Mouse (Mus musculus) right cerebral cortex, postnatal 14 days (tissue): ENCODE results near the gene Enpp6.
"Not testable (repeated sequence)": the region's sequence is repeated elsewhere in the genome, so short reads cannot be mapped to it uniquely, and the experiment has no call there.

Source experiments
- DNase-seq: peaks from one replicate; pipeline ENCODE4 v3.0.0; 2022

Enpp6 gene

DNA sequence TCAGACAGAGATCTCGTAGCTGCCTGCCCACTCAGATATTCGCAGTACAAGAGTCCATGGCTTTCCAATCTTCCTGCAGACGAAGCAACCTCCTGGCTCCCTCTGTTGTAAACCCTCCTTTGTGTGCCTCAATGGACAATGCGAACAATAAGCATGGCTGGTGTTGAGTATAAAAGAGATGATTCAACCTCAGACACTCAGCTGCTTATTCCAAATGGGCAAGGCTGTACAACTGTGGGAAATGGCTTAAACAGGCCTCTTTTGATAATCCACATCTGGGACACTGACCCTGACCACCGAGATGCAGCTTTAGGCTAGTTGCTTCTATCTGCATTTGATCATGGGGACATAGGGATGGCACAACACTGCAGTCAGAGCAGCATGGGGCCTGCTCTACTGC lies 19.0 kb downstream of the Enpp6 start:
- no peak for DNase-seq

DNA sequence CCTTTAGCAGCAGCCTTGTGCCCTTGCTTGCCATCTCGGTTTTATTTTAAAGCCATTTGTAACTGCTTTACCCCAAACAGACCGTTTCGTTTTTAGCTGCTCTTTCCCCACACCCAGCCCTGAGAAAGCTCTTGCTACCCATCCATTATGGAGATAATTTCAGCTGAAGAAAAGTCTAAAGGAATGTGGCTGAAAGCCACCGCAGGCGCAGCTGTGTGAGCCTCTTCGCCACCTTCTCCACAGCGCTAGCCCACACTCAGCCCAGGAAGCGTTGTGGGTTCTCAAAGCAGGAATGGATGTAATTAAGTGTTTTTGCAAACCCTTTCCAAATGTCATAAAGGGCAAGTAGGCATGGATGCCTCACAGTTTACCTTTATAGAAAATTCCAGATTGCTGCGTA lies 20.1 kb downstream of the Enpp6 start:
- no peak for DNase-seq

DNA sequence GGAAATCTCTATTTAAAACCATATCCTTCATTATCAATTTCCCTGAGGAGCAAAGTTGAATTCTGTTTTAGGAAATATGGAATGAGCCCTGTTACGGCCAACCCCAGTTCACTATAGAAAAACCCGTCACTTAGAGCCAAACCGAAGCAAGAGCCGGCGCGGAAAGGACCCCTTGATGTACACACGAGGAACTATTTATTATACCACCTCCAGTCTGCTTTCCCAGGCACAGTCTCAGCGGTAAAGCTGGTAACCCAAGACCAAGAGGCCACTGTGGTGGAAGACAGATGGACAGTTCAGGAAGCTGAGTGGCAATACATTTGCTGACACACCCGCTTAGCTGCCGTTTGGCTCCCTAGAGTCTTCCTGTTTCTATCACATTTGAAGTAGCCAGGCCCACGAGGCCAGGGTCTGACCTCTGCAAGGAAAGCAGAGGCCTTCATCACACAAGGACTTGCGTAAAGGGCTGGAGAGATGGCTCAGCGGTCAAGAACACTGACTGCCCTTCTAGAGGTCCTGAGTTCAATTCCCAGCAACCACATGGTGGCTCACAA lies 21.6 kb downstream of the Enpp6 start:
- DNase-seq, result no peak

DNA sequence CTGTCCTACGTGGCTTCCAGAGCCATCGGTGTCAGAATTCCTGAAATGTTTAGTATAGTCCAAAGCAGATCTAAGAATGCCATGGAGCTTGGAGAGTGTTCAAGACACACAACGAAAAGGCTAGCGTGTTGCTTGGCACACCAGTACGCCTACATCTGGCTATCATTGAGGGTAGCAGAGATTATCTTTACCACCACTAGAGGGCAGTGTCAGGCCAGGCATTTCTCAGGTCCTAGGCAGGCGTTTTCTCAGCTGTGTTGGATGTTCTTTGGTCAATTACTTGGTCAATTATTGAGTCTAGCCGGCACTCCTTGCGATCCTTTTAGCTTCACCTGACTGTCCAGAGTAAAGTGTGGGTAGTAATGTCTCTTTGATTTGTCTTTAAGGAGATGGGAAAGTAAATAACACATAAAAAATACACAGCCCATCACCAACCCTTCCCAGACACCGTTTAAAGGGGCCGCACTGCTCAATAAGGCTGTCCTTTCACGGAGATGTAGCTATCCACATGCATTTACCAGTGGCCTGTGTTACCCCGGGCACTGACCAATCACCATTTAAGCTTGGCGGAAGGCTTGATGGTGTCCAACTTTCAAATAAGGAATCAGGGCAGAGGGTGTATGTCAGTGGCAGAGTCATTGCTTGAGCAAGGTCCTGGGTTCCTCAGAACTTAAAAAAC lies 29.7 kb downstream of the Enpp6 start:
- peak; percentile 58 for DNase-seq

DNA sequence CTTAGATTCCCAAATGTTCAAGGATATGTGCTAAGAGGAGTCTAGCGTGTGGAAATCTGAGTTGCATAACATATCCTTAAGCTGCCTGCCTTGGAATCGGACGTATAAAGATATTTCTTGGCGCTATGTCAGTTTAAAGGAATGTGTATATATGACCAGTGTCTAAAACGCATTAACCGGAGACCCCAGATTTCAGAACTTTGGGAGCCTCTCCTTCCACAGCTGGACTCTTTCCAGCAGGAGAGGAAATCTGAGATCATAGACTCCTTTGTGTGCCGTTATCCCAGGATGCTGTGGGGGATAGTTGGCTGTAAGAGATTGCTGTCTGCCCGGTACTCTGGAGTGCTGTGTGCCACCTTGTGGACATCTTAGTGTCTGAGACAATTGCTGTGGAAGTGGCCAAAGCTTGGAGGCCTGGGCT lies 34.5 kb downstream of the Enpp6 start:
- DNase-seq, result peak; percentile 9

DNA sequence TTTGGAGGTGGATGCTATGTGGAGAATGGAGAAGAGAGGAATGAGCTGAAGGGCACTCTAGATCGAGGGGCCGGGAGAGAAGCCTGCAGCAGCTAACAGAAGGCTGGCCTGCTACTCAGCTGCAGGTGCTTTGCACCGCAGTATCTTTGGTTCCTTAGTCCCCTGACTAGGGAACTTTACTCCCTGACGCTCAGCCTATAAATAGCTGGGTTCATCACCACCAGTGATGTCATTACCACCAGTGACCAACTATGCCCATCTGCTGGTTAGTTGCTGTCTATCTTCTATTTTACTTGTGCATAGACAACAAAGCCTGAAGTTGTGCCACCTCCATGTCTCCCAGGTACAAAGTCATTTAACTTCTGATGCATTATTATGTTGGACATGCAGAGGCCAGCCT lies 37.9 kb downstream of the Enpp6 start:
- DNase-seq, result no peak

DNA sequence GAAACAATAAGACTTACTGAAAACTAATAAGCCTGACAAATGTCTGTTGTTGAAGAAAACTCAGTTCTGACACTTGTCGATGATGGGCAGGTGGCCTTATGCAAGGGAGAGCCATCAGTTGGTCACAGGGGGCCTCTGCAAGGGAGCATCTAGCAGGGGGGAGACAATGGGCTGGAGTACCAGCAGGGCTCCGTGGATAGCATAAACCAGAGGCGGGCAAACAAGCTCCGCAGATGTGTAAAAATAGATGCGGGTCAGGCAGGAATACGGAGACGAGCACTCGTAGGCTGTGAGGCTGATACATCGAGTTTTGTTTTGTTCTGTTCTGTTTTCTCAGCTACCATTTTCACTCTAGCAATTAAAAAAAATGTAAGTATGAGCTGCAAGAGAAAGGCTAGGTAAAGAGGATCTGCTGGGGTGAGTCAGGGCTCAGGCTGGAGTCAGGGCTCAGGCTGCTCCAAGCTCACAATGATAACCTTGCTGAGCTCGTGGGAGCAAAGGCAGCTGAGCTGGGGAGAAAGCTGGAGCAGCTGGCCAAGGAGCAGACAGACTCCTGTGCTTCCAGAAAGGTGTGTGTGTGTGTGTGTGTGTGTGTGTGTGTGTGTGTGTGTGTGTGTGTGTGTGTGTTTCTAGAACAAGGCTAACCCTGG lies 40.3 kb downstream of the Enpp6 start:
- no peak for DNase-seq

DNA sequence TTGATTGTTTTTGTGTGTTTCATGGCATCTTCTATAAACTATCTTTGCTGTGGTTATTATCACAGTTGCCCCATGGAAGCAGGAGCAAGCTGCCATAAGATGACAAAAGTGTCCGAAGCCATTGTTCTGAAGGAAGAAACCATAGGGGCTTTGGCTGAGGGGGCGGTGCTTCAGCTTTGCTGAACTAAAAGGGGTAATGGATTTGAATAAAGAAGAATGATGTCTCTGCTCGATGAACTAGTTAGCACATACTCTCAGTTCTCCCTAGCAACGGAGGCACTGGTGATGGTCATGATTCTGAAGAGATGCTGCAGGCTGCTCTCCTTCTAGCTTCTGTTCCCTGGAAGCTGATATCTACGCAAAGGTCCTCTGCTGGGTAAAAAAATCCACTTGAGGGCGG lies 41.8 kb downstream of the Enpp6 start:
- no peak for DNase-seq

DNA sequence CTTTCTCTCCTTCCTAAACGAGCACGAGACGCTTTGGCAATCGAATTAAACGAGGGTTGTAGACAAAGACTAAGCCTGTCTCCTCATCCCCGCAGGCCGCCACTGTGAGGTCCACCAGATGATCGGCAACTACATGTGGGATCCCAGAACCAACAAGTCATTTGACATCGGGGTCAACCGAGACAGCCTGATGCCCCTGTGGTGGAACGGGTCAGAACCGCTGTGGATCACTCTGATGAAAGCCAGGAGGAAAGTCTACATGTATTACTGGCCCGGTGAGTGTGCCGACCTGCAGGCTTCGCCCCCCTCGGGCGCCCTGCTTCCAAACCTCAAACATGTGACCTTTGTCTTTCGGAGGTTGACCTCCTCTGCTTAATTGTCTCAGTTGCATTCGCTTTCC lies 43.6 kb downstream of the Enpp6 start:
- no peak for DNase-seq

DNA sequence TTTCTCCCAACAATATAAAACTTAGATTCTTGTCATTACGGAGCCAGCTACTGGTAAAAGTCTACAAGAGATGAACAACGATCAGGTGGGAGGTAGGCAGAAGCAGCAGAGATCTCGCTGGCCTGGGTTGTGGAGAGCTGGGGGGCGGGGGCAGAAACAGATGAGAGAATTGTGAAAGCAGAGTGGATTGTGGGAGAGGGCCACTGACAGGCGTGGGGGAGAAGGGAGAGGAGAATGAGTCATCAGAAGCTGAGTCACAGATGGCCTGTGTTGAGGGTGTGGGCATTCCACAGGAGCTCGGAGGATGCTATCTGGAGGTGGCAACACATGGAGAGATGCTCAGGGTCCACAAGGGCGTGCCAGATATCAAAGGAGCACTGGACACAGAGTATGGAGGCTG lies 45.4 kb downstream of the Enpp6 start:
- DNase-seq, result peak; percentile 29

DNA sequence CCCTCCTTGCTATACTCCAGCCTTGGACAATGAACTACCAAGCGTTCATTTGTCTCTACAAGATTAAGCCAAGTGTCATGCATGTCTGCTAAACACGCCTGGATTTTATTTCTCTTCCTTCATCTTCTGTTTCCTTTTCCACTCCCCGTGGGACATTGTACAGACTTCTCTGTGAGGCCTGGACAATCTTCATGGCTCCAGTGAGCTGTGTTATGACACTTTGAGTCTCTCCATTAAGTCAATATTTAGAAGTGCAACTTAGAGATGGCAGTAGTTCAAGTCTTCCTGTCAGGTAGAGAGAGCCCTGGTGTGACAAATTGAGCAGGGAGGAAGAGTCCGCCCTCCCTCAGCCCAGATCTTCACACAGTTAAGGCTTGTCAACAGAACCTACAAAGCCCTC lies 47.3 kb downstream of the Enpp6 start:
- DNase-seq, result no peak

DNA sequence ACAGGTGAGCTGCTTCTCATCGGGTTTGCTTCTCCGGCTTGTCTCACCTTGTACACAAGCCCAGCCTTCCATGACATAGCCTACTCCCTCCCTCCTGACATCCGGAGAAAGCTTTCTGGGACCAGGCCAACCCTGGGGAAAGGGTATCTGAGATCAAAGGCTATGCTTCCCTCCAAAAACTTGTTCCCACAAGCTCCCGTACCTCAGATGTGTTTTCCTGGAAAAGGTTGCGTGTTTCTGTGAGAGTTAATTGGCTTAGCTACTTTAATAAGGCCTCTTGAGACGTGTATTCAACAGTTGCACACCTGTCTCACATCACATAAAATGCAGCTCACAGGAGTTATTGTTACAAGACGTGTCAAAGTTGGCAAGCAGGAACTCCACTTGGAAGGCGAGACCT lies 49.8 kb downstream of the Enpp6 start:
- DNase-seq, result no peak

DNA sequence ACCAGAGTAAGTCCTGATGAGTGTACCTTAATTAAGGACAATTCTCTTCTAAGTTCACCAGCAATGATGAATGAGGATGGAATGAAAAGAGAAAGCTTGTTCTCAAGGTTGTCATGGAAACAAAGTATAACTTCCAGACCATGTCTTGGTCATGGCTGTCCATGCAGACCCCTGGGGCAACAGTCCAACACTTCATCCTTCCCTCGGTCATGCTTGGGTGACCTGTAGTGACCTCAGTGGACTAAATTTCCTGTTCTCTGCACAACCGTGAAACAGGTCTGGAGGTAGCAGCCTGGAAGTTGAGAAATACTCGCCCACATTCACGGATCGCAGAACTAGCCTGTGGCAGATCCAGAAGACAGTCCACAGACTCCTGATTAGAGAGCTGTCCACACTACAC lies 50.7 kb downstream of the Enpp6 start:
- no peak for DNase-seq

DNA sequence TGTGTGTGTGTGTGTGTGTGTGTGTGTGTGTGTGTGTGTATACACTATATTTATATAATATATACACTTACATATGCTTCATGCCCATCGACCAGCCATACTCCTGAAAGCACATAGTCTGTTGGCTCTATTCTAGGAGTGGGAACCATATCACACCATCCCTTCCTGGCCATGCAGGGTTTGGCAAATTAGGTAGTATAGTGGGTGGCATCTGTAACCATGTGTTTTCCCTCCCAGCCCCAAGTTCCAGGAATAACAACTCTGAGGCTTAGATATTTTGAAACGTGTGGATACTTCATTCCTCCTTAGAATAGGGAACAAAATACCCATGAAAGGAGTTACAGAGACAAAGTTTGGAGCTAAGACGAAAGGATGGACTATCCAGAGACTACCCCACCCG lies 53.5 kb downstream of the Enpp6 start:
- not testable (repeated sequence) for DNase-seq

DNA sequence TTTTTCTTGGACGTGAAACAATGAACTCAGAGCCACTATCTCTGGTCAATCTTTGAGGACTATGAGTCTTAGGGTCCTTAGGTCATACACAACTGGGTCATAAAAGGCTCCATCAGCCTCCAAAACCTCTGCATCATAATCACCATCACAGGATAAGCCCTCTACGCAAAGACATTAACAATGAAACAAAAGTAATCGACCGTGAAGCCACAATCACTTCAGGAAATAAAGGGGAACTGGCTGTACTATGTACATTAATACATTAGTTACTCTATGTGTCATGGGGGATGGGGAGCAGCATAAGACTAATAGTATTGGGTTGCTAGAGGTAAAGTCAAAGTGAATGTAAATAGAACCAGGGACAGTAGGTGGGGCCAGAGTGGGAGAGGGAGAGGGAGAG lies 59.7 kb downstream of the Enpp6 start:
- no peak for DNase-seq

DNA sequence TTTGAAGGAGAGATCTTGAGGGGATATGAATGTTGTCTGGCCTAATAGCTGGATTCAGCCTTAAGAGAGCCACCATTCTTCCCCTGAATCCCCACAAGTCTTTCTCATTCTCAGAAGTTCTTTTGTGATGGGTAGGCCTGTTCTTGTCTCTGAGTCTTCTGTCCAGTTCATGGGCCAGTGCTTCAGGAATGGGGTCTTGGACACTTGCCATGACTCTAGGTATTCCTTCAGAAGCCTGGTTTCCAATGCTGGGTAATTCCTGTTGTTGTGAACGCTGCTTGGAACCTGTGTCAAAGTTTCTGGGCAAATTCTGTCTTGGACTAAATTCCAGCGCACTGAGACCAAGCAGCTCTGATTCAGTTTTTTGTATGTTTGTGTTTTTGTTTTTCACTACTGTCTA lies 60.5 kb downstream of the Enpp6 start:
- DNase-seq, result no peak

DNA sequence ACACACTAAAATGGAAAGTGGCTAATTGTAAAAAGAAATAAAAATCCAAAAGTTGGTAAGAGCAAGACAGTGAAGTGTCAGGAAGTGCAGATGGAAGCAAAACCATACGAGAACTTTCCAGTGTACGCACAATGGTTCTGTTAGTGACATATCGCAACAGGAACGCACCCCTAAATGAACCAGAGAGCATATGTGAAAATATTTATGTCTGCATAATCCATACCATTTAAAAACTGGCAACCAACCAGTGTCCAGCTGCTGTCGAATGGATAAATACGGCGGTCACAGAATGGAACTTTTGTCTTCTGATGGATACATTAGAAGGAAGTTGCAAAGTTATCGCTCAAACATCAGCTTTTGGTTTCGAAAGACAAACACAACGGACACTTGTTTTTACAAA lies 61.9 kb downstream of the Enpp6 start:
- no peak for DNase-seq

DNA sequence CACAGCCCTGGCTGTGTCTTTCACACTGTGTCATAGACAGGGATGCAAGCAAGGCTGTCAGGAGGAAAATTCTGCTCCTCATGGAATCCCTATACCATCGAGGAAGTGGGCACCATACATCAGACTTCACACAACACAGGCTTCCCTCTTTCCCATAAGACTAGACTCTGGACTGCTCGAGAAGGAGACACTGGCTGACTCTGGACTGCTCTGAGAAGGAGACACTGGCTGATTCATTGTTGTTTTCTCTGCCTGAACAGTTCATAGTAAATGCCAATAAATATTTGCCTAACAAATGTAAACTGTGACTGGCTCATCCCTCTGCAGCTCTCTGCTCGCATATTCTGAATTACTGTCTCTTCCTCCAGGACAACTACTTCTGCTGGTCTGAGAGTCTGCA lies 66.0 kb downstream of the Enpp6 start:
- no peak for DNase-seq

DNA sequence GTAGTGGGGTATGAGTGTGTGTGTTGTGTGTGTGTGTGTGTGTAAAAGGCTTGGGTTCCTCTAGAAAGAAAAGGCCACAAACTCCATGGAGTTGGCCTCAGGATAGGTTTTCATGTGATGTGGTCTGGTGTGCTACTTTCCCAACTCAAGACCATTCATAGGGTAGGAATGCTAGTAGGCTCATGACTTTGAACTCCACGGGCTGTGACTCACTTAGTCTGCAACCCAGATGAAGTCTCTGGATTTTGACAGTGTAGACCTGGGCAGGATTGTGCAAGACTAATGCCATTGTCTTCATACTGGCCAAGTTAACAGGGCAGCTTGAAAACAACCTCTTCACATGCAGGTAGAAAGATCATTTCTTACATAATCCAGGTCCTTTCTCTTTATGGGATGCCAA lies 69.4 kb downstream of the Enpp6 start:
- DNase-seq, result no peak

DNA sequence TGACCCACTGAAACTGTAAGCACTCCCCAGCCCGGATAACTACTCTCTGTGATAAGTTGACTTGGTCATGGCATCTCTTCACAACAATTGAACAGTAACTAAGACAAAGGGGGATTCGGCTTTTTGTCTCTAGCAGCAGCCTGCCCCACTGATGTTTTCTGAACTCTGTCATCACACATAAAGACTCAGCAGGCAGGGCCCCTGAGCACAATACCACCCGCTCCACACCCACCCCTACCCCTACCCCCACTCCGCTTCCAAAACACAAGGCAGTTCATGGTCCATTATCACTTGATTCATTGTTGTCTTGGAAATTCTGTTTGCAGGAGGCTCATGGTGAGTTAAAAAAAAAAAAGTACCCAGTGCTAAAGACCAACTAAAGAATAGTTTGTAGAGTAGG lies 71.8 kb downstream of the Enpp6 start:
- DNase-seq, result no peak

DNA sequence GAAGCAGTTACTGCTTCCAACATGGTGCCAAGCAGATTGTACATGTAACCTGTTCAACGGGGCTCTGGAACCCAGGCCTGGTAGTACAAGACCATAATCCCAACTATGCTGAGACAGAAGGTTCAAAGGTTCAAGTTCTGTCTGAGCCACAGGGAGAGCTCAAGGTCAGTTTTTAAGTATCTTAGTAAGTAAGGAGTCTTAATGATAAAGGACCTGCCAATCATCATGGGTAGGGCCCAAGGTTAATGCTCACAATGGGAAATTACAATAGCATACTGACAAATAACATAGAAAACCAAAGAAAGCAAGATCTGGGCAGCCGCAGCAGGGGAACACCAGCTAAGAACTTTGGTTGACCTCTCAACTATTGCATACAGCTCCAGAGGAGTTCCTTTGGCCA lies 72.3 kb downstream of the Enpp6 start:
- DNase-seq, result no peak

DNA sequence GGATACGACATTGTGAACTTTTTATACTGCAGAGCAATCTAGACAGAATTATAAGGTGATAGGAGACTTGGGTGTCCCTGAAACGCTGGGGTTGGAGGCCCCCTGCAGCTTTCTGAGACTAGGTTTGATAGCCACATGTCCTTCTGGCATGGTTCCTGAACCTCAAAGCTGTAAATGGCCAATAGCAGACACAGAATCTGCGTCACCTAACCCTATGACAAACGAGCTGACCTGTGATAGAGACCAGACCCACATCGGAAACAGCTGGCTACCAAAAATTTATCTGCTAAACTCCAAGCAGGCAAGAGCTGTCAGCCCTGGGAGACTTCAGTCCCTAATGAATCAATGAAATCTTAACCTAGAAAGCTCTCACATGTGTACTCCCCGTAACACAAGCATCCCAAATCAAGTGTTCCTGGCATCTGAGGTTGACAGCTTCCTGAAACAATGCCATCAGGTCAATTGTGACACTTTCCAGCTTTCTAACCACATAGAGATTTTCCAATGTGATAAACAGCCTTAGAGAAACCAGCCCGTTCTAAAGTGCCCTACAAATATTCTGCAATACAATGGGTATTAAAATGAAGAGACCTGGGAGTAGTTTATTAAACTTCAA lies 74.5 kb downstream of the Enpp6 start:
- no peak for DNase-seq

DNA sequence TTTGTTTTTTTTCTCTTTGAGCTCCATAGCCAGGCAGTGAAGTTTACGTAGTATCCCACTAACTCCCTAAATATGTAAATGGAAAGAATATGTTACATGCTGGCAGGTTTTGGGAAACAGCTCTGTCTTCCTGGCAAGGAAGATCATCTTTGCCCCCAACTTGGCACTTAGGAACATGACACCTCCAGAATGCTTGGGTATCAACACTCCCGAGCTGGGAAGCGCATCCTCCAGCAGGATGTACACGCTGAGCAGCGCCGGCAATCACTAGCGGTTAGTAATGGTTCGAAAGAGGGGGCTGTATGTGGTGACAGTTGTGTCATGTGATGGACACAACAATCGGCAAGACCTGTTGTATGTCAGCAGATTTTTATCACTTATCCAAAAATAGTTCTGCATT lies 80.4 kb downstream of the Enpp6 start:
- DNase-seq, result peak; percentile 8

DNA sequence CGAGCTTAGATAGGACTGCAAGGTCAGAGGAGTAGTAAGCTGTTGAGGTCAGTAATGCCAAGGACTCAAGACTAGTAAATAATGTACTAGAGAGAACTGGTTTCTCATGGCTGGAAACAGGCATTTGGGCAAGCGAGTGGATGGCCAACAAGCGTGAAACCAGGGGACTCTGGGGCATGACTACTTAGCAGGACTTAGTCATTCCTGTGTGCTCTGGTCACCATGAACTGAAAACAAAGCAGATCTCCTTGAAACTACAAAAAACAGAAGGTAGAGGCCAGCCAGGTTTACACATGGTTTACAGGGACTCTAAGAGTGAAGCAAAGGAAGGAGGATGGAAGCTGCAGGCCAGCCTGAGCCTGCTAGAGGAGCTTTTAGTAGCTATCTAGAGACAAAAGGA lies 82.9 kb downstream of the Enpp6 start:
- no peak for DNase-seq
